In genomic region chr10:68279516-68280501, GRCm38 (mm10) we compare ENCODE assay signal across 8 mouse cellular contexts. TPM values are rescaled to one million over a fixed set of nuclear protein-coding genes. Genes with fewer than 3 reads are reported as not detected.
DNase-seq lines count a peak whose midpoint lies in the region; ATAC-seq and TF ChIP-seq lines count a peak whose summit lies in the region.

No protein-coding gene starts in this region.

- H3K9ac ChIP-seq in embryonic facial prominence, embryonic 13.5 days = peak overlapping the region; percentile 87
- H3K9ac ChIP-seq in kidney, embryonic 15.5 days = peak overlapping the region; percentile 41
- H3K9ac ChIP-seq in liver, adult 2 months (ENCODE audit: low read depth, low read length) = peak overlapping the region; percentile 64
- peak overlapping the region; percentile 40 for H3K9ac ChIP-seq in stomach, embryonic 15.5 days

- H3K27ac ChIP-seq in embryonic facial prominence, embryonic 13.5 days = peak overlapping the region; percentile 96
- H3K27ac ChIP-seq in heart, embryonic 10.5 days = peak overlapping the region; percentile 88
- H3K27ac ChIP-seq in kidney, embryonic 15.5 days = peak overlapping the region; percentile 97
- peak overlapping the region; percentile 67 for H3K27ac ChIP-seq in liver, adult 2 months (replicated peaks; ENCODE audit: insufficient read depth, low read depth, low read length)
- H3K27ac ChIP-seq in stomach, embryonic 15.5 days = peak overlapping the region; percentile 89

- H3K4me1 ChIP-seq in embryonic facial prominence, embryonic 13.5 days = peaks cover 35% of the 10 kb centered on the region
- peaks cover 16% of the 10 kb centered on the region; the same call in 1 of the 2 replicates for H3K4me1 ChIP-seq in heart, embryonic 10.5 days
- H3K4me1 ChIP-seq in kidney, embryonic 15.5 days = peaks cover 47% of the 10 kb centered on the region
- peaks cover 5% of the 10 kb centered on the region; the same call in 1 of the 2 replicates for H3K4me1 ChIP-seq in liver, adult 2 months (ENCODE audit: control insufficient read depth, insufficient read depth, low read length)
- peaks cover 14% of the 10 kb centered on the region for H3K4me1 ChIP-seq in stomach, embryonic 15.5 days

- H3K4me3 ChIP-seq in embryonic facial prominence, embryonic 13.5 days = peak overlapping the region; percentile 72
- peak overlapping the region; percentile 64 for H3K4me3 ChIP-seq in heart, embryonic 10.5 days
- peak overlapping the region; percentile 72 for H3K4me3 ChIP-seq in kidney, embryonic 15.5 days (replicated peaks)
- H3K4me3 ChIP-seq in liver, adult 2 months (ENCODE audit: insufficient read depth, low read depth, low read length) = peak overlapping the region; percentile 60
- H3K4me3 ChIP-seq in stomach, embryonic 15.5 days (replicated peaks) = peak overlapping the region; percentile 69

- no peak for ATAC-seq in embryonic facial prominence, embryonic 13.5 days (ENCODE audit: insufficient number of reproducible peaks, insufficient read depth, low FRiP score, low TSS enrichment, low read depth)
- no peak for ATAC-seq in kidney, embryonic 15.5 days (replicated peaks; ENCODE audit: low FRiP score)
- peak; percentile 42; the same call in 1 of the 2 replicates for ATAC-seq in monocyte, adult 5-6 weeks (replicated peaks; ENCODE audit: insufficient number of reproducible peaks, low FRiP score, low TSS enrichment, poor library complexity, severe bottlenecking)
- no peak for ATAC-seq in stomach, embryonic 15.5 days (ENCODE audit: insufficient read depth, low FRiP score, low read depth)

- H3K79me2 ChIP-seq in liver, adult 2 months (ENCODE audit: control insufficient read depth, insufficient read depth, low read length) = no peaks in the 10 kb centered on the region

- peak overlapping the region; percentile 82 for H3K4me2 ChIP-seq in embryonic facial prominence, embryonic 13.5 days
- peak overlapping the region; percentile 92 for H3K4me2 ChIP-seq in kidney, embryonic 15.5 days
- H3K4me2 ChIP-seq in stomach, embryonic 15.5 days = peak overlapping the region; percentile 66

- H3K9me3 ChIP-seq in embryonic facial prominence, embryonic 13.5 days = no peaks in the 10 kb centered on the region
- no peaks in the 10 kb centered on the region for H3K9me3 ChIP-seq in heart, embryonic 10.5 days
- H3K9me3 ChIP-seq in kidney, embryonic 15.5 days (replicated peaks) = no peaks in the 10 kb centered on the region
- no peaks in the 10 kb centered on the region for H3K9me3 ChIP-seq in stomach, embryonic 15.5 days

- under 1% methylated on average over 41 of the region's 41 CpGs for WGBS in embryonic facial prominence, embryonic 13.5 days
- under 1% methylated on average over 41 of the region's 41 CpGs for WGBS in heart, embryonic 10.5 days
- WGBS in kidney, embryonic 15.5 days = under 1% methylated on average over 41 of the region's 41 CpGs
- WGBS in liver, adult 2 months = under 1% methylated on average over 41 of the region's 41 CpGs
- WGBS in stomach, embryonic 15.5 days = under 1% methylated on average over 41 of the region's 41 CpGs

- H3K36me3 ChIP-seq in embryonic facial prominence, embryonic 13.5 days = no peaks in the 10 kb centered on the region
- no peaks in the 10 kb centered on the region for H3K36me3 ChIP-seq in heart, embryonic 10.5 days
- no peaks in the 10 kb centered on the region for H3K36me3 ChIP-seq in kidney, embryonic 15.5 days
- H3K36me3 ChIP-seq in liver, adult 2 months (ENCODE audit: control insufficient read depth, insufficient read depth, low read length) = no peaks in the 10 kb centered on the region
- H3K36me3 ChIP-seq in stomach, embryonic 15.5 days = no peaks in the 10 kb centered on the region

- no peak for TF ChIP-seq CTCF in liver, adult 2 months (IDR thresholded peaks at IDR 0.05; ENCODE audit: low read depth, low read length)

- TF ChIP-seq POLR2A in liver, adult 2 months (IDR thresholded peaks at IDR 0.05; ENCODE audit: extremely low read depth, insufficient read depth, low read length) = no peak

- peak; percentile 80 for DNase-seq in 3T3-L1 (ENCODE audit: low read depth, low spot score)
- peak; percentile 83 for DNase-seq in adrenal gland, postnatal 10 days
- DNase-seq in heart, embryonic 10.5 days (ENCODE audit: low spot score) = peak; percentile 81
- DNase-seq in liver, adult 2 months (ENCODE audit: extremely low read depth, low read depth, low spot score) = peak; percentile 79

- H3K27me3 ChIP-seq in embryonic facial prominence, embryonic 13.5 days = no peaks in the 10 kb centered on the region
- H3K27me3 ChIP-seq in heart, embryonic 10.5 days (ENCODE audit: insufficient read depth, poor library complexity, severe bottlenecking) = no peaks in the 10 kb centered on the region
- H3K27me3 ChIP-seq in kidney, embryonic 15.5 days = no peaks in the 10 kb centered on the region
- H3K27me3 ChIP-seq in liver, adult 2 months (ENCODE audit: control insufficient read depth, insufficient read depth, low read length) = no peaks in the 10 kb centered on the region
- no peaks in the 10 kb centered on the region for H3K27me3 ChIP-seq in stomach, embryonic 15.5 days (replicated peaks)

RNA-seq across cellular contexts. Expression of gene Arid5b, which starts 1.3 kb away (rescaled TPM):
- total RNA-seq in adrenal gland, postnatal 10 days (2021) = 10 to 100 TPM; 25.8 to 31.5 TPM
- 63.7 and 64.8 TPM in 2 replicates for polyA plus RNA-seq in embryonic facial prominence, embryonic 13.5 days (2015; fragmentation: Nextera tagmentation; extraction: Ambion mirVana)
- polyA plus RNA-seq in heart, embryonic 10.5 days (2016; fragmentation: Nextera tagmentation; extraction: Ambion mirVana) = 12.4 and 18.2 TPM in 2 replicates
- polyA plus RNA-seq in kidney, embryonic 15.5 days (2015; fragmentation: Nextera tagmentation; extraction: Ambion mirVana) = 35.8 and 38.6 TPM in 2 replicates
- 13.6 and 20.9 TPM in 2 replicates for total RNA-seq in liver, adult 2 months (2014; rRNA removed)
- polyA plus RNA-seq in liver, adult 2 months (2012; rRNA removed) = 7.3 and 11.6 TPM in 2 replicates
- 13.0 to 33.2 TPM (median 18.8 TPM) in 3 replicates for total RNA-seq in monocyte, adult 5-6 weeks (2017)
- 32.3 and 33.1 TPM in 2 replicates for polyA plus RNA-seq in stomach, embryonic 15.5 days (2015; fragmentation: Nextera tagmentation; extraction: Ambion mirVana)
